Mouse (Mus musculus) large intestine, adult 2 months (tissue): Measurements from ENCODE around the gene Hmga1. TPM values are rescaled to one million over a fixed set of nuclear protein-coding genes. Genes with fewer than 3 reads are reported as not detected.

Source experiments
- DNase-seq: peaks from one replicate; pipeline ENCODE4 v3.0.0-alpha.2; 2012; ENCODE audit warnings: low read depth, low spot score
- WGBS: fragments of 180-500 bp; shearing (Covaris S2); methylation state at CpG from one replicate; pipeline ENCODE4 v1.1.7; 2018; 5-methylcytosine and 5-hydroxymethylcytosine counted together
- polyA plus RNA-seq: library from polyadenylated mRNA; depleted of rRNA; stranded (reverse); fragments of >200 nt; gene quantifications from 2 replicates; pipeline ENCODE4 v1.2.3, GENCODE M21; 2012; rRNA removed

The Hmga1 gene
- polyA plus RNA-seq, result 165 and 173 TPM in 2 replicates

- WGBS, result under 1% methylated on average over 79 of the region's 79 CpGs
- DNase-seq, result no peak
These were observed at the start of gene Hmga1 for GRCm38 (mm10) chr17:27556315-27557011. Gene Hmga1 (plus strand): TSS chr17:27556497.

- 81% methylated on average over 7 of the region's 7 CpGs for WGBS
- no peak for DNase-seq
These were observed 49.3 kb upstream of the Hmga1 start for GRCm38 (mm10) chr17:27506871-27507590.

- DNase-seq, result no peak
- WGBS, result 83% methylated on average over 7 of the region's 7 CpGs
These were observed 48.7 kb upstream of the Hmga1 start for GRCm38 (mm10) chr17:27507591-27507945.

GRCm38 (mm10) chr17:27508002-27508401 is 48.3 kb upstream of the Hmga1 start:
- 58% methylated on average over 12 of the region's 12 CpGs for WGBS
- DNase-seq, result no peak

- WGBS, result 62% methylated on average over 5 of the region's 5 CpGs
- DNase-seq, result no peak
These were observed 47.8 kb upstream of the Hmga1 start for GRCm38 (mm10) chr17:27508513-27508912.

GRCm38 (mm10) chr17:27509056-27509455 is 47.2 kb upstream of the Hmga1 start:
- no peak for DNase-seq
- 72% methylated on average over 5 of the region's 5 CpGs for WGBS

GRCm38 (mm10) chr17:27510258-27511124 is 45.8 kb upstream of the Hmga1 start:
- no peak for DNase-seq
- WGBS, result 53% methylated on average over 9 of the region's 9 CpGs

GRCm38 (mm10) chr17:27511125-27511735 is 45.1 kb upstream of the Hmga1 start:
- no peak for DNase-seq
- WGBS, result 87% methylated on average over 7 of the region's 7 CpGs

- WGBS, result 2% methylated on average over 64 of the region's 64 CpGs
- no peak for DNase-seq
These were observed 44.3 kb upstream of the Hmga1 start for GRCm38 (mm10) chr17:27511865-27512618.

- under 1% methylated on average over 71 of the region's 78 CpGs for WGBS
- DNase-seq, result no peak
These were observed 43.6 kb upstream of the Hmga1 start for GRCm38 (mm10) chr17:27512619-27513161.

- 2% methylated on average over 54 of the region's 66 CpGs for WGBS
- no peak for DNase-seq
These were observed 42.9 kb upstream of the Hmga1 start for GRCm38 (mm10) chr17:27513279-27513915.

GRCm38 (mm10) chr17:27513916-27514762 is 42.2 kb upstream of the Hmga1 start:
- no peak for DNase-seq
- 38% methylated on average over 27 of the region's 27 CpGs for WGBS

- WGBS, result 53% methylated on average over 9 of the region's 9 CpGs
- DNase-seq, result no peak
These were observed 38.0 kb upstream of the Hmga1 start for GRCm38 (mm10) chr17:27518296-27518695.

GRCm38 (mm10) chr17:27518700-27519595 is 37.3 kb upstream of the Hmga1 start:
- DNase-seq, result no peak
- WGBS, result 58% methylated on average over 15 of the region's 15 CpGs

- 1% methylated on average over 27 of the region's 27 CpGs for WGBS
- no peak for DNase-seq
These were observed 35.7 kb upstream of the Hmga1 start for GRCm38 (mm10) chr17:27520557-27520956.

GRCm38 (mm10) chr17:27521303-27521702 is 35.0 kb upstream of the Hmga1 start, which contains the start of gene Grm4:
Gene Grm4 (minus strand): TSS chr17:27521403.
- DNase-seq, result no peak
- 75% methylated on average over 5 of the region's 5 CpGs for WGBS

- WGBS, result 72% methylated on average over 7 of the region's 7 CpGs
- no peak for DNase-seq
These were observed 33.2 kb upstream of the Hmga1 start for GRCm38 (mm10) chr17:27523121-27523520.
